Comparison of ENCODE assay signal across 8 mouse cellular contexts in the genomic region with DNA sequence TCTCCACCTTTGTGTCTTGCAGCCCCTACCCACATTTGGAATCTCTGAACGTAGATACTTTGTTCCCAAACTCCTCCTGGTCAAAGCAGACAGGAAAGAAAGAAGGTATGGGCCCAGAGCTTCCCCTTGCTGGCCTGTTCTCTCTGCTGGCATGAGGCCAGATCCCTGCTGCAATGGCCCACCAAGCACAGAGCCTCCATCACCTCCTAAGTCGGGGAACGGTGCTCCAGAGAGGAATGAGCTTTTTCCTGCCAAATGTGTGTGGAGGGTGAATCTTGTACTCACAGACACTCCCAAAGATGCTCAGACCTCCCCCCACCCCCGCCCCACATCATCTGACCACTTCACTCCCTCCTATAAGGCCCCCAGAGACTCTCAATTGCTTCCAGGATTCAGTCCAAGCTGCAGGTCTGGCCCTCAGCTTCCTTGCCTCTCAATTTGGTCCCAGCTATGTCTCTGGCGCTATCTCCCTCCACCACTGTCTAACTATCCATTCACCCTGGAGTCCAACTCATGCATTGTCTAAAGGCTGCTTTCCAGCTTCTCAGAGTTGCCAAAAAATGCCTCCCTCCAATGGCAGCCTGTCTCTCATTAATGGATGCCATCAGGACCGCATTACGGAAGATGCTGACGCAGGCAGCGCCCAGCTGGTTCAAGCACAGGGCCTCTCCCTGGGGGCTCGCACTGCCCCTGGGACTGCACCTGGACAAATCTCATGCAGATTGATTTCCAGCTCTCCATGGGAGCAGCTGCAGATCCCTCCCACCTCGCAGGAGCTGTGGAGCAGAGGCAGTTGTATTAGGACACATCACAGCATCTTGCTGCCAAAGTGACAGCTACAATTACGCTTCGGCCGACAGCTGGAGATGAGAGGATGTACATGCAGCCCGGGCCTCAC. TPM values are rescaled to one million over a fixed set of nuclear protein-coding genes. Genes with fewer than 3 reads are reported as not detected.
DNase-seq lines count a peak whose midpoint lies in the region; ATAC-seq and TF ChIP-seq lines count a peak whose summit lies in the region.

No protein-coding gene starts in this region.

- no peaks in the 10 kb centered on the region for H3K27me3 ChIP-seq in forebrain, embryonic 10.5 days (ENCODE audit: poor library complexity, severe bottlenecking)
- H3K27me3 ChIP-seq in forebrain, embryonic 11.5 days (ENCODE audit: control insufficient read depth, insufficient read depth, low read length): no peaks in the 10 kb centered on the region
- no peaks in the 10 kb centered on the region for H3K27me3 ChIP-seq in neural tube, embryonic 14.5 days (ENCODE audit: control insufficient read depth, insufficient read depth, low read length)
- H3K27me3 ChIP-seq in cerebellum, adult 2 months (ENCODE audit: control insufficient read depth, insufficient read depth, low read length): no peaks in the 10 kb centered on the region

- peak overlapping the region; percentile 9; the same call in 1 of the 2 replicates for H3K27ac ChIP-seq in forebrain, embryonic 10.5 days
- no peak overlapping the region for H3K27ac ChIP-seq in forebrain, embryonic 11.5 days (ENCODE audit: low read depth, low read length)
- peak overlapping the region; percentile 23 for H3K27ac ChIP-seq in neural tube, embryonic 14.5 days (ENCODE audit: low read depth, low read length)
- H3K27ac ChIP-seq in cerebellum, adult 2 months (ENCODE audit: insufficient read depth, low read length): no peak overlapping the region

- intact Hi-C loops in gastrocnemius, postnatal 14 days (cut with DNase I; ENCODE audit: low total_unique reads): no loop called here

- H3K4me3 ChIP-seq in forebrain, embryonic 10.5 days: no peak overlapping the region
- no peak overlapping the region for H3K4me3 ChIP-seq in forebrain, embryonic 11.5 days (ENCODE audit: low read depth, low read length)
- no peak overlapping the region for H3K4me3 ChIP-seq in neural tube, embryonic 14.5 days (ENCODE audit: low read depth, low read length)
- no peak overlapping the region for H3K4me3 ChIP-seq in cerebellum, adult 2 months (replicated peaks; ENCODE audit: insufficient read depth, low read depth, low read length)

- TF ChIP-seq POLR2A in cerebellum, adult 2 months (IDR thresholded peaks at IDR 0.05; ENCODE audit: borderline replicate concordance, insufficient read depth, low read length): no peak

- H3K9me3 ChIP-seq in forebrain, embryonic 10.5 days: no peaks in the 10 kb centered on the region
- no peaks in the 10 kb centered on the region for H3K9me3 ChIP-seq in forebrain, embryonic 11.5 days (ENCODE audit: control insufficient read depth, low read length)
- H3K9me3 ChIP-seq in neural tube, embryonic 14.5 days (ENCODE audit: control insufficient read depth, low read length): no peaks in the 10 kb centered on the region

- no peak overlapping the region for H3K4me2 ChIP-seq in forebrain, embryonic 11.5 days (ENCODE audit: low read depth, low read length, severe bottlenecking)
- H3K4me2 ChIP-seq in neural tube, embryonic 14.5 days (ENCODE audit: low read depth, low read length): no peak overlapping the region

- H3K9ac ChIP-seq in forebrain, embryonic 11.5 days (ENCODE audit: low read length): no peak overlapping the region
- no peak overlapping the region for H3K9ac ChIP-seq in neural tube, embryonic 14.5 days (replicated peaks; ENCODE audit: low read depth, low read length)

- no peak for ATAC-seq in forebrain, embryonic 11.5 days (replicated peaks; ENCODE audit: low FRiP score)
- peak; percentile 60 for ATAC-seq in neural tube, embryonic 14.5 days (ENCODE audit: low read depth)
- no peak for ATAC-seq in megakaryocyte, adult 5-6 weeks (ENCODE audit: poor library complexity, severe bottlenecking)

- DNase-seq in forebrain, embryonic 10.5 days (ENCODE audit: extremely low spot score, low spot score): peak; percentile 18
- no peak for DNase-seq in forebrain, embryonic 11.5 days (ENCODE audit: low spot score)
- DNase-seq in NIH3T3 (ENCODE audit: low read depth): peak; percentile 82
- peak; percentile 63 for DNase-seq in gastrocnemius, postnatal 14 days
- DNase-seq in cerebellum, adult 2 months: no peak
- no peak for DNase-seq in kidney, postnatal 10 days

- 68% methylated on average over 15 of the region's 15 CpGs for WGBS in forebrain, embryonic 10.5 days
- WGBS in forebrain, embryonic 11.5 days: 64% methylated on average over 15 of the region's 15 CpGs
- WGBS in neural tube, embryonic 14.5 days: 49% methylated on average over 15 of the region's 15 CpGs
- WGBS in cerebellum, adult 2 months: 44% methylated on average over 15 of the region's 15 CpGs

- H3K4me1 ChIP-seq in forebrain, embryonic 10.5 days: peaks cover 20% of the 10 kb centered on the region
- H3K4me1 ChIP-seq in forebrain, embryonic 11.5 days (replicated peaks; ENCODE audit: control insufficient read depth, insufficient read depth, low read length): no peaks in the 10 kb centered on the region
- peaks cover 6% of the 10 kb centered on the region for H3K4me1 ChIP-seq in neural tube, embryonic 14.5 days (ENCODE audit: control insufficient read depth, insufficient read depth, low read length)
- peaks cover 12% of the 10 kb centered on the region for H3K4me1 ChIP-seq in cerebellum, adult 2 months (ENCODE audit: control insufficient read depth, insufficient read depth, low read length)

- no peak for TF ChIP-seq CTCF in cerebellum, adult 2 months (IDR thresholded peaks at IDR 0.05; ENCODE audit: borderline replicate concordance, insufficient read depth, low read depth, low read length)

- no peaks in the 10 kb centered on the region for H3K36me3 ChIP-seq in forebrain, embryonic 10.5 days (replicated peaks)
- no peaks in the 10 kb centered on the region for H3K36me3 ChIP-seq in forebrain, embryonic 11.5 days (ENCODE audit: control insufficient read depth, insufficient read depth, low read length)
- no peaks in the 10 kb centered on the region for H3K36me3 ChIP-seq in neural tube, embryonic 14.5 days (ENCODE audit: control insufficient read depth, insufficient read depth, low read length)

RNA-seq across cellular contexts. Expression of a gene that starts 24.6 kb away (rescaled TPM):
- polyA plus RNA-seq in forebrain, embryonic 10.5 days (2016; fragmentation: Nextera tagmentation; extraction: Ambion mirVana): 138 and 144 TPM in 2 replicates
- 130 and 142 TPM in 2 replicates for polyA plus RNA-seq in forebrain, embryonic 11.5 days (2014; fragmentation: Nextera tagmentation; extraction: Ambion mirVana)
- total RNA-seq in gastrocnemius, postnatal 14 days (2021): 10 to 100 TPM; 14.8 to 16.2 TPM
- polyA plus RNA-seq in neural tube, embryonic 14.5 days (2014; fragmentation: Nextera tagmentation; extraction: Ambion mirVana): 128 and 131 TPM in 2 replicates
- total RNA-seq in megakaryocyte, adult 5-6 weeks (2015): 66.6 and 70.7 TPM in 2 replicates
- total RNA-seq in megakaryocyte, adult 5-6 weeks (2017): 40.5 and 41.5 TPM in 2 replicates
- polyA plus RNA-seq in cerebellum, adult 2 months (2012; rRNA removed): 41.0 and 41.8 TPM in 2 replicates

RNA-seq across cellular contexts. Expression of a gene that starts 57.7 kb away (rescaled TPM):
- 199 TPM in 2 replicates for polyA plus RNA-seq in forebrain, embryonic 10.5 days (2016; fragmentation: Nextera tagmentation; extraction: Ambion mirVana)
- 163 and 177 TPM in 2 replicates for polyA plus RNA-seq in forebrain, embryonic 11.5 days (2014; fragmentation: Nextera tagmentation; extraction: Ambion mirVana)
- total RNA-seq in gastrocnemius, postnatal 14 days (2021): 100 to 1,000 TPM; 248 to 274 TPM
- 165 and 171 TPM in 2 replicates for polyA plus RNA-seq in neural tube, embryonic 14.5 days (2014; fragmentation: Nextera tagmentation; extraction: Ambion mirVana)
- total RNA-seq in megakaryocyte, adult 5-6 weeks (2015): 110 and 123 TPM in 2 replicates
- total RNA-seq in megakaryocyte, adult 5-6 weeks (2017): 86.9 and 99.1 TPM in 2 replicates
- polyA plus RNA-seq in cerebellum, adult 2 months (2012; rRNA removed): 162 and 170 TPM in 2 replicates

Comparison
In these comparisons a context has a peak if more than half of its experiments do, and no peak if none do; other contexts are left out.
1. DNase-seq: peak in forebrain, embryonic 10.5 days (single experiment), NIH3T3 (single experiment) and gastrocnemius, postnatal 14 days (single experiment); none in forebrain, embryonic 11.5 days (single experiment), cerebellum, adult 2 months (0 of 2) and kidney, postnatal 10 days (single experiment).
2. H3K27ac ChIP-seq: peak in forebrain, embryonic 10.5 days (single experiment) and neural tube, embryonic 14.5 days (single experiment); none in forebrain, embryonic 11.5 days (single experiment) and cerebellum, adult 2 months (single experiment).